Mouse (Mus musculus) frontal cortex, postnatal 10 days (tissue): ENCODE measurements at regions not wholly inside any gene's neighbourhood (a gene's known extent, or its start where the extent isn't known, plus 50 kb on each side); places are given as distances from the start of the nearest gene placed in this dataset.
A peak's percentile ranks its signal among the peaks of the same experiment; 100 is the strongest.

Experiments used
- DNase-seq, 2 experiments: peaks; one replicate each; pipeline ENCODE4 v3.0.0; 2022; ENCODE audit warnings: low spot score in 2 of 2, mixed read lengths in 1 of 2

GRCm38 (mm10) chr5:133569096-133569495, 530.4 kb upstream of the Castor2 start:
- no peak for DNase-seq

- DNase-seq: no peak
These were observed 533.0 kb upstream of the Castor2 start for GRCm38 (mm10) chr5:133566506-133566905.

- DNase-seq: no peak
These were observed 548.9 kb upstream of the Castor2 start for GRCm38 (mm10) chr5:133550657-133551056.

GRCm38 (mm10) chr5:133542217-133542616, 557.3 kb upstream of the Castor2 start:
- no peak for DNase-seq

- peak in 1 of 2 experiments; percentile 11 for DNase-seq
These were observed 566.8 kb upstream of the Castor2 start for GRCm38 (mm10) chr5:133532678-133533077.

- DNase-seq: no peak
These were observed 593.9 kb upstream of the Castor2 start for GRCm38 (mm10) chr5:133505661-133506060.

GRCm38 (mm10) chr5:133487806-133488290, 611.7 kb upstream of the Castor2 start:
- peak; percentile 31 to 34 for DNase-seq

- DNase-seq: peak; percentile 37 to 39
These were observed 617.0 kb upstream of the Castor2 start for GRCm38 (mm10) chr5:133482291-133483086.

GRCm38 (mm10) chr5:133479205-133479604, 620.3 kb upstream of the Castor2 start:
- DNase-seq: no peak

- peak; percentile 62 to 66 for DNase-seq
These were observed 646.0 kb upstream of the Castor2 start for GRCm38 (mm10) chr5:133453349-133454049.

GRCm38 (mm10) chr5:133449926-133450325, 649.6 kb upstream of the Castor2 start:
- no peak for DNase-seq

- DNase-seq: no peak
These were observed 698.7 kb upstream of the Castor2 start for GRCm38 (mm10) chr5:133400826-133401225.

- no peak for DNase-seq
These were observed 709.6 kb upstream of the Castor2 start for GRCm38 (mm10) chr5:133389896-133390295.

- DNase-seq: no peak
These were observed 710.3 kb upstream of the Castor2 start for GRCm38 (mm10) chr5:133389023-133389840.

GRCm38 (mm10) chr5:133385374-133386349, 713.8 kb upstream of the Castor2 start:
- no peak for DNase-seq

GRCm38 (mm10) chr5:133365771-133366170, 733.7 kb upstream of the Castor2 start:
- DNase-seq: peak; percentile 52 to 58

- DNase-seq: no peak
These were observed 752.0 kb upstream of the Castor2 start for GRCm38 (mm10) chr5:133347516-133347915.

GRCm38 (mm10) chr5:133341973-133342372, 757.5 kb upstream of the Castor2 start:
- DNase-seq: no peak

- peak; percentile 8 to 16 for DNase-seq
These were observed 777.5 kb upstream of the Auts2 start for GRCm38 (mm10) chr5:133320626-133321025.

- DNase-seq: no peak
These were observed 777.1 kb upstream of the Auts2 start for GRCm38 (mm10) chr5:133320206-133320605.

- DNase-seq: no peak
These were observed 770.9 kb upstream of the Auts2 start for GRCm38 (mm10) chr5:133314031-133314430.
